Mouse (Mus musculus) left cerebral cortex, postnatal 4 days (tissue): ENCODE data around the gene Olfr458. TPM values are rescaled to one million over a fixed set of nuclear protein-coding genes. Genes with fewer than 3 reads are reported as not detected.
"Not testable (repeated sequence)": the region's sequence is repeated elsewhere in the genome, so short reads cannot be mapped to it uniquely, and the experiment has no call there.

Experiments
- DNase-seq: peaks from one replicate; pipeline ENCODE4 v3.0.0-alpha.2; 2022
- intact Hi-C: fragments of 180-260 bp; cut with DNase I; formaldehyde crosslinking; loops from one replicate; pipeline ENCODE4 v1.15.1; 2025
- total RNA-seq, 2 experiments: library from RNA; stranded (reverse); gene quantifications; 2 replicates each; pipeline ENCODE4 v1.2.3; 2021

Gene Olfr458
- not detected for total RNA-seq

GRCm38 (mm10) chr6:42465096-42465495 lies at the start of gene Olfr458:
Gene Olfr458, minus strand, starts transcription at chr6:42465196.
- DNase-seq: no peak
- intact Hi-C loops: no loop called here

GRCm38 (mm10) chr6:42513461-42513860 lies 48.5 kb upstream of the Olfr458 start:
- no peak for DNase-seq
- intact Hi-C loops: no loop called here

- DNase-seq: no peak
- intact Hi-C loops: no loop called here
Observed at GRCm38 (mm10) chr6:42509311-42509710, 44.3 kb upstream of the Olfr458 start.

- DNase-seq: no peak
- intact Hi-C loops: no loop called here
Observed at GRCm38 (mm10) chr6:42503478-42503877, 38.5 kb upstream of the Olfr458 start.

- DNase-seq: no peak
- intact Hi-C loops: no loop called here
Observed at GRCm38 (mm10) chr6:42489731-42490130, 24.7 kb upstream of the Olfr458 start.

GRCm38 (mm10) chr6:42487114-42487513 lies 22.1 kb upstream of the Olfr458 start, which contains the start of gene Olfr456:
Gene Olfr456, minus strand, starts transcription at chr6:42487214.
- DNase-seq: no peak
- intact Hi-C loops: no loop called here

- no peak for DNase-seq
- intact Hi-C loops: no loop called here
Observed at GRCm38 (mm10) chr6:42484633-42485032, 19.6 kb upstream of the Olfr458 start.

- intact Hi-C loops: no loop called here
- DNase-seq: no peak
Observed at GRCm38 (mm10) chr6:42476235-42476634, 11.2 kb upstream of the Olfr458 start, which contains the start of gene Olfr457. Gene Olfr457, minus strand, starts transcription at chr6:42476335.

GRCm38 (mm10) chr6:42471298-42471697 lies 6.3 kb upstream of the Olfr458 start:
- DNase-seq, intact Hi-C loops: not testable (repeated sequence)

- DNase-seq: no peak
- intact Hi-C loops: no loop called here
Observed at GRCm38 (mm10) chr6:42470542-42470941, 5.5 kb upstream of the Olfr458 start.

GRCm38 (mm10) chr6:42447381-42447780 lies 17.6 kb downstream of the Olfr458 start:
- no peak for DNase-seq
- intact Hi-C loops: no loop called here

- intact Hi-C loops: no loop called here
- DNase-seq: no peak
Observed at GRCm38 (mm10) chr6:42444491-42444890, 20.5 kb downstream of the Olfr458 start.

GRCm38 (mm10) chr6:42441395-42441794 lies 23.6 kb downstream of the Olfr458 start:
- no peak for DNase-seq
- intact Hi-C loops: no loop called here

GRCm38 (mm10) chr6:42435490-42435889 lies 29.5 kb downstream of the Olfr458 start:
- intact Hi-C loops: no loop called here
- DNase-seq: no peak

GRCm38 (mm10) chr6:42434446-42434845 lies 30.6 kb downstream of the Olfr458 start, which contains the start of gene Tas2r126:
Gene Tas2r126, plus strand, starts transcription at chr6:42434535.
- no peak for DNase-seq
- intact Hi-C loops: no loop called here

GRCm38 (mm10) chr6:42433554-42433953 lies 31.4 kb downstream of the Olfr458 start:
- DNase-seq: no peak
- intact Hi-C loops: no loop called here

- DNase-seq: no peak
Observed at GRCm38 (mm10) chr6:42426337-42426736, 38.7 kb downstream of the Olfr458 start.

GRCm38 (mm10) chr6:42424472-42424871 lies 40.5 kb downstream of the Olfr458 start:
- DNase-seq: no peak
- intact Hi-C loops: no loop called here

More at GRCm38 (mm10) chr6:42426337-42426736, 38.7 kb downstream of the Olfr458 start:
- intact Hi-C loops: no loop called here

GRCm38 (mm10) chr6:42421439-42421838 lies 43.6 kb downstream of the Olfr458 start:
- intact Hi-C loops: no loop called here
- DNase-seq: no peak

- intact Hi-C loops: no loop called here
- DNase-seq: no peak
Observed at GRCm38 (mm10) chr6:42419443-42419842, 45.6 kb downstream of the Olfr458 start.
